Mouse (Mus musculus) G1E (cell line): ENCODE data around the gene Lmntd1.

ENCODE experiments used
- CTCF ChIP-seq: IDR thresholded peaks from 2 replicates; pipeline ENCODE4 v1.5.1; 2012; ENCODE audit warnings: low read depth, low read length, inconsistent platforms, mixed read lengths
- GATA1 ChIP-seq: IDR thresholded peaks from 2 replicates; pipeline ENCODE4 v1.6.1; 2012; ENCODE audit warnings: borderline replicate concordance, low read length, inconsistent platforms, mixed read lengths
- GATA2 ChIP-seq: IDR thresholded peaks from 2 replicates; pipeline ENCODE4 v1.6.1; 2012; ENCODE audit warnings: low read depth, low read length, inconsistent platforms, borderline replicate concordance
- POLR2AphosphoS5 ChIP-seq: IDR thresholded peaks from 2 replicates; pipeline ENCODE4 v1.6.1; 2012; ENCODE audit warnings: low read depth, low read length, inconsistent platforms; ENCODE audit not compliant: insufficient replicate concordance
- TAL1 ChIP-seq: conservative IDR thresholded peaks from 2 replicates; pipeline ENCODE4 v1.6.1; 2012; ENCODE audit warnings: low read depth, low read length, inconsistent platforms, mixed read lengths

GRCm38 (mm10) chr6:145424156-145424555, 190.0 kb downstream of the Lmntd1 start:
- no peak for TF ChIP-seq CTCF
- TF ChIP-seq GATA1: no peak
- no peak for TF ChIP-seq POLR2AphosphoS5
- TF ChIP-seq TAL1: no peak
- no peak for TF ChIP-seq GATA2
